Mouse (Mus musculus): ENCODE results near the gene Tekt5. TPM values are rescaled to one million over a fixed set of nuclear protein-coding genes. Genes with fewer than 3 reads are reported as not detected.

The Tekt5 gene
- 0.59 TPM for total RNA-seq (2023)

GRCm38 (mm10) chr16:10394699-10395540 is at the start of gene Tekt5:
Gene Tekt5, minus strand, starts transcription at chr16:10395490.

GRCm38 (mm10) chr16:10411764-10412746 is 16.8 kb upstream of the Tekt5 start, which contains the start of gene Nubp1:
Gene Nubp1, plus strand, starts transcription at chr16:10411948.

DNA sequence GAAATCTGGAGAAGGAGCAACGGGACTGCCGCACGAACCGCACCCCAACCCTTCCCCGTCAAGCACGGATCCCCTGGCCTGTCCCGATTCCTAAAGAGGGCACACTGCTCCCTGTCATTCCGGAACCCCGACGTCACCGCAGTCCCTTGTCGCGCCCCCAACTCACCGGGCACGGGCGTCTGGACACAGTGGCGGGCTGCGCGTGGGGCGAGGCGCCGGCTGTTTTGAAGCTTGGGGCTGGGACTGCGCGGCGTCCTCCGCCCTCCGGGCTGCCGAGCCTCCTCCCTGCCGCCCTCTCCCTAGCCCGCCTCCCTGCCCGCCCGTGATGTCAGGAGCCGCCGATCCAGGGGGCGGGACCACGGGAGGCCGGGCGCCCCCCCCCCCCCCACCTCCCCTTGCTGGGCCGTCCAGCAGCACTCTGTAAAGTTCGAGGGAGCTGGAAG is 81.6 kb downstream of the Tekt5 start, which contains the start of gene Emp2:
TSS of gene Emp2 (minus strand) at position 323 of the 443 bp plus-strand sequence.

Other genes with a start within 250 kb of the Tekt5 start
- not detected for gene Rpl39l, start 225.3 kb downstream of the Tekt5 start, total RNA-seq (2023)
- not detected for gene Atf7ip2, start 202.8 kb downstream of the Tekt5 start, total RNA-seq (2023)
- gene Emp2, start 81.5 kb downstream of the Tekt5 start, total RNA-seq (2023) = not detected
- 40.2 TPM for gene Nubp1, start 16.5 kb upstream of the Tekt5 start, total RNA-seq (2023)
- gene Tvp23a, start 51.9 kb upstream of the Tekt5 start, total RNA-seq (2023) = 0.18 TPM
- 20.8 TPM for gene Ciita, start 84.6 kb upstream of the Tekt5 start, total RNA-seq (2023)
- 16.1 TPM for gene Dexi, start 147.6 kb upstream of the Tekt5 start, total RNA-seq (2023)
- gene Clec16a, start 149.8 kb upstream of the Tekt5 start, total RNA-seq (2023) = 35.9 TPM

All from CD4-positive naive resting alpha-beta T cell, adult 76 days (primary cell).